Mouse (Mus musculus): ENCODE measurements at regions not wholly inside any gene's neighbourhood (a gene's known extent, or its start where the extent isn't known, plus 50 kb on each side); places are given as distances from the start of the nearest gene placed in this dataset.

- no peak for TF ChIP-seq CTCF (IDR thresholded peaks at IDR 0.05; ENCODE audit: control insufficient read depth, insufficient read depth, insufficient read length)
- no peak for TF ChIP-seq MYOD1 (IDR thresholded peaks at IDR 0.05; ENCODE audit: control insufficient read depth, insufficient read length, low read depth)
- no peak for TF ChIP-seq MYOG (IDR thresholded peaks at IDR 0.05; ENCODE audit: control insufficient read depth, extremely low read depth, insufficient read length)
- no peak for TF ChIP-seq MAX (IDR thresholded peaks at IDR 0.05)
- TF ChIP-seq USF1 (IDR thresholded peaks at IDR 0.05; ENCODE audit: low read depth) = no peak
These were observed 684.9 kb downstream of the Fat4 start for GRCm38 (mm10) chr3:39571444-39572237.

Measured in C2C12 (cell line).